Mouse (Mus musculus) urinary bladder, postnatal 36 days (tissue): ENCODE data around the gene Stk35.

Experiments
- DNase-seq, 2 experiments: peaks; one replicate each; pipeline ENCODE4 v3.0.0; 2022; ENCODE audit warnings: low spot score in 2 of 2, mixed read lengths in 1 of 2

The Stk35 gene

DNA sequence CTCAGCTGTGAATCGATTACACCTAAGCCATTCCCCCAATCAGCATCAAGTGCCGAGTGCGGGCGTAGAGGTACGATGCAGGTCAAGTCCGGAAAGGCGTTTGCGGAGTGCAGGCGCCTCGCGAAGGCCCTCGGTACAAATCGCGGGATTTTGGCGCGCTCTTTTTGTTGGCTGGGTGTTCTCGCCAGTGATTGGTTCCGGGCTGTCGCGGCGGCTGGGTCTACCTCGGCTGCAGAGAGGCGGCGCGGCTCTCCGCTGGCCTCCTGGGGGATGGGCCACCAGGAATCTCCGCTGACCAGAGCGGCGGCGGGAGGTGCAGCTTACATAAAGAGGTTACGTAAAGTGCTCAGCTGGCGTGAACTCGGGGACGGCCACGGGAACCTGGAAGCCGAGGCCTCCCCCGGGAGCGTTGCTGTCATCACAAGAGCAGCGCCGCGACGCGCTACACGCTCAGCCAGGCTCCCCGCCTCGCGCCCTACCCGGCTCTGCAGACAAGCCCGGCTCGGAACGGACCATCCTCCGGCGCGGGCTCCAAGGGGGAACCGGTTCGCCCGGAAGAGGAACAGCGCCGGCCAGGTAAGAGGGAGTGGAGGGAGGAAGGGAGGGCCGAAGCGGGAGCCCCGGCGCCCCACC is at the start of gene Stk35:
Gene Stk35, plus strand, starts transcription at position 247 of the 633 bp plus-strand sequence.
- DNase-seq, result peak; percentile 71 to 90

DNA sequence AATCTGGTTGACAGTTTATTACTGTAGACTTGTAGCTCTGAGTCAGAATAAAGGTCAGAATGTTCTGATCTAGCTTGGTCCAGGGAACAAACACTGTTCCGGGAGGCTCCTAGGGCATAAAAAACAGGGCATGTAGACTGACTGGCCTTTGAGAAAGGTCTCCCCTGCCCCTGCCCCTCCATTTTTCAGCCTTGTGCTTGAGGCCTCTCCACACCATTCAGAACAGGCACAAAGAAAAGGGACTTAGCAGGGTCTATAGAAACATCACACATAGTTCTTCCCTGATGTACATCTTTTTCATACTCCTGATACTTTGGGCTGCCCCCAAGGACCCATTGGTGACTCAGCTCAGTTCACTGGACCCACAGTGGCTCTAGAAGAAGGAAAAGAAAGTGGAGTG is 18.3 kb upstream of the Stk35 start:
- no peak for DNase-seq

DNA sequence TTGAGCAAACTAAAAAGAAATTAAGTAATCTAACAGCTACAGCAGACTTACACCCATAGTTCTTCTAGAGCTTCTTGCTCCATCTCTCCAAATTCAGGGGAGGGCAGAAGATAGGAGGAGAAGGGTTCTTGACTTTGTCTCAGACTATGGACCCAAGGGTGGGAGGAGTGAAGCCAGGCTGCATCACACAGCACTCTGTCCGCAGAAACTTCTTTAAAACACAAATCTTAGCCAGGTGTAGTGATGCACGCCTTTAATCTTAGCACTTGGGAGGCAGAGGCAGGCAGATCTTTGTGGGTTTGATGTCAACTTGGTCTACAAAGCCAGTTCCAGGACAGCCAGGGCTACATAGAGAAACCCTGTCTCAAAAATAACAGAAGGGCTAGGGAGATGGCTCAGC is 3.8 kb upstream of the Stk35 start:
- DNase-seq, result no peak

DNA sequence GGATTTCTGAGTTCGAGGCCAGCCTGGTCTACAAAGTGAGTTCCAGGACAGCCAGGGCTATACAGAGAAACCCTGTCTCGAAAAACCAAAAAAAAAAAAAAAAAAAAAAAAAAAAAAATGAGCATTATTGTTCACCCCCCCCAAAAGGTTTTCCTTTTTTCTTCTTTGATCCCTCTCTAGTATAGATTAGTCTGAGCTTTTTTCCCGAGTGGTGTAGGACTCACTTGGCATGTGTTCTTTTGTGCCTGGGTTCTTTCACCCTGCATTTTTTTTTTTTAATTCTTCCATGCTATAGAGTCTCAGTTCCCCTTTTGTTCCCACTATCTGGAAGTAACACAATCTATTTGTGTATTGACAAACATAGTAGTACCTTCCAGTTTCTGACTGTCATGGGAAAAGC is 2.6 kb upstream of the Stk35 start:
- DNase-seq, result no peak

DNA sequence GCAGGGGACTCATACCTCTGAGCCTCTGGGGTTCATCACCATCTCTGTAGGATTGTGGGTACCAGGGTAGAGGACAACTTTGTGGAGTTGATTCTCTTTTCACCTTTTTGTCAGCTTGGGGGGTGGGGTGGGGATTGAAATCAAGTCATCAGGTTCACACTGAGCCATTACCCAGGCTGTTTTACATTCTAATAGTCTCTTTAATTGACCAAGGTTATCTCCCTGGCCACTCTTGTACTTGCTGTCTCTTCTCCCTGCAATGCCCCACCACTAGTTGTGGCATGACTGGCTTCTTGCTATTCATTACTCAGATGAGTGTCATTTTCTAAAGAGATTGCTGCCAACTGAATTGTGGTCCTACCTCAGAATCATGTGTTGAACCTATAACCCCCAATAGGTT is 1.9 kb upstream of the Stk35 start:
- DNase-seq, result no peak

DNA sequence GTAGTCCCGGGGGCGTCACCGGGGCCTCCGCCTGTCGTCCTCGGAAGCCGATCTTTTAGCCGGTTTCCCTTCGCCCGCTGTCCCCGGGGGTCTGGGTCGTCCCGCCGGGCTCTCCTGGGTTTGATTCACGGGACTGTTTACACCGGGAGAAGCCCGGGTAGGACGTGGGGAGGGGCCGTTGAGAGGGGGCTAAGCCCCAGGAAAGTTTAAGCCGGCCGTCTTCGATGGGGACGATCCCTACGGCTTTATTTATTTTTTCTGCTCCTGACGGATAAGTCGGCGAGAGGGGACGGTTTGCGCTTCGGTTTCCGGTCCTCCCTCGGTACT is 550 bp downstream of the Stk35 start:
- no peak for DNase-seq

DNA sequence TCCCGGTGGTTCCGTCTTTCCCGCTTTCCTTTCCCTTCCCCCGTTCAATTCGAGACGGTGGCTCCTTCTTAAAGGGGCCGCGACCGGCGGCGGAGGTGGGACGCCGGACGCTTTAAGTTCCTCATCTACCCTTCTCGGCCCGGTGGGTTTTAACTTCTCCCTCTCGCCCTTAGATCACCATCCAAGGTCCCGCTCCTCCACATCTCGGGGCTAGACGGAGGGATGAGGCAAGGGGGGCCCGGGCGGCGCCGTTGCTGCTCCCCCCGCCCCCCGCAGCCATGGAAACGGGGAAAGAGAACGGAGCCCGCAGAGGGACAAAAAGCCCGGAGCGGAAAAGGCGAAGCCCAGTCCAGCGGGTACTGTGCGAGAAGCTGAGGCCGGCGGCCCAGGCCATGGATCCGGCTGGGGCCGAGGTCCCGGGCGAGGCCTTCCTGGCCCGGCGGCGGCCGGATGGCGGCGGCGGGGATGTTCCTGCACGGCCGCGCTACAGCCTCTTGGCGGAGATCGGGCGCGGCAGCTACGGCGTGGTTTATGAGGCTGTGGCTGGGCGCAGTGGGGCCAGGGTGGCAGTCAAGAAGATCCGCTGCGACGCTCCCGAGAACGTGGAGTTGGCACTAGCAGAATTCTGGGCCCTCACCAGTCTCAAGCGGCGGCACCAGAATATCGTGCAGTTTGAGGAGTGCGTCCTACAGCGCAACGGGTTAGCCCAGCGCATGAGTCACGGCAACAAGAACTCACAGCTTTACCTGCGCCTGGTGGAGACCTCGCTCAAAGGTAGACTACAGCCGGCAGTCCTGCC is 1.1 kb downstream of the Stk35 start:
- peak; percentile 90 to 91 for DNase-seq

DNA sequence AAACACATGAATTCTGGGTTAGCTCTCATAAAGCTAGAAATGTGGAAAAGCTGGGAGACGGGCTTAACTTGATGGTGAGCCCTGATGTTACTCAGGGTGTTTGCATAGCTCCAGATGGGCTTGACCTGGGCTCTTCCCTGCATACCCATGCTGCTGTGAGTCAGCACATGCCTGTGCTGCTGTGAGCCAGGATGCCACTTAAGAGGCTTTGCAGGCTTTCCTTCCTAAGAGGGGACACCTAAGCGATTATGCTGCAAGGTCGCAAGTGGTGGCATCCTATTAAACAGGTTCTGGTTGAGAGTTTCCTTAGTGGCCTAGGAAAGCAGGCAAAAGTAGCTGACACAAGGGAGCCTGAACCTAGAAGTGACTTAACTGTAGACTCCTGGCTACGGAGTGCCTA is 5.2 kb downstream of the Stk35 start:
- DNase-seq, result no peak

DNA sequence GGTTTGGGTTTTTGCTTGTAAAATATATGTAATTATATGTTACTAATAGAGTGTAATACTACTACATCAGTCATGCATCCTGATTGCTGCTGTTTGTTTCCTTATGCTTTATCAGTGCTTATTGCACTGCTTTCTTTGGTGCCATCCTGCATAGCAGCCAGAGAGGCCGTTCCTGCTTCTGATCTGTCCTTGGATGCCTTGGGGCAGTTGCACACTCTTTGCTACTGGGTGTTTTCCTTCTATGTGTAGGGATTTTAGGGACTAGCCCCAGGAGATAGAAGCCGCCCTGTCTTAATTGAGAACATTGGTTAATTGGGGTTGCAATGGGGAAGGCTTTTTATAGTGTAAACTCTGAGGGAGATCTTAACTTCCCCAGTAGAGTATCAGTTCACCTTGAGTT is 6.2 kb downstream of the Stk35 start:
- no peak for DNase-seq

DNA sequence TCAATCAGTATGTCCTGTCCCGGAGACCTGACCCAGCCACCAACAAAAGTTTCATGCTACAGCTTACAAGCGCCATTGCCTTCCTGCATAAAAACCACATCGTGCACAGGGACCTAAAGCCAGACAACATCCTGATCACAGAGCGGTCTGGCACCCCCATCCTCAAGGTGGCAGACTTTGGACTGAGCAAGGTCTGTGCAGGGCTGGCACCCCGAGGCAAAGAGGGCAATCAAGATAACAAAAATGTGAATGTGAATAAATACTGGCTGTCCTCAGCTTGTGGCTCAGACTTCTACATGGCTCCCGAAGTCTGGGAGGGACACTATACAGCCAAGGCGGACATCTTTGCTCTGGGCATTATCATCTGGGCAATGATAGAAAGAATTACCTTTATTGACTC is 10.2 kb downstream of the Stk35 start:
- DNase-seq, result no peak

DNA sequence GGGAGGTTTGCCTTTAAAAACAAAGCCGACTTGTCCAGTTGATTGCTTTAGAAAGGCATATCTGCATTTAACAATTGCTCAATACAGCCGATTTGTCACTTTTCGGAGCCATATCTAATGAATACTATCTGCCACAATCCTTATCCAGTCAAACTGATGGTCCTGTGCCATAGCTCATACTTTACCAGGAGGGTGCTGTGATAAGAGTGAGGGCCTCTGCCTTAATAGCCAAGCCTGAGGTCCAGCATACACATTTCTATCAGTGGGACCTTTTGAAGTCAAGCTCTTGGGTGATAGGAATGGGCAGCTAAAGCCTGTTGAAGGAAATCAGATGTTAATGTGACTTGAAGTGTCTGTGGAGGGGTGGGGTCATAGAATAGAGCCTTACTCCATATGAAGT is 13.7 kb downstream of the Stk35 start:
- DNase-seq, result no peak

DNA sequence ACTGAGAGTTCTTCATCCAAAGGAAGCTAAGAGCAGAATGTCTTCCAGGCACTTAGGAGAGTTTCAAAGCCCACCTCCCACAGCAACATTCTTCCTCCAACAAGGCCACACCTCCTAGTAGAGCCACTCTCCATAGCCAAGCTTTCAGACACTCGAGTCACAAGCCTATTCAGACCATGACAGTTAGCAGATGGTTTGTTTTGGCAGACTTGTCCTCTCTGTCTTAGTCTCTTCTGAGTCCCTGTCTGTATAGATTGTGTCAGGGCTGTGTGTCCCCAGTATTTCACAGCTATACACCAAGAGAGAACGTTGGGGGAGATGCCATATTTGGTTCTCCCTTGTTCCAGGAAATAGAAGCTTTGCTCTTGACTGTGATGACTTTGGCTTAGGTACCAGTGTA is 14.8 kb downstream of the Stk35 start:
- no peak for DNase-seq

DNA sequence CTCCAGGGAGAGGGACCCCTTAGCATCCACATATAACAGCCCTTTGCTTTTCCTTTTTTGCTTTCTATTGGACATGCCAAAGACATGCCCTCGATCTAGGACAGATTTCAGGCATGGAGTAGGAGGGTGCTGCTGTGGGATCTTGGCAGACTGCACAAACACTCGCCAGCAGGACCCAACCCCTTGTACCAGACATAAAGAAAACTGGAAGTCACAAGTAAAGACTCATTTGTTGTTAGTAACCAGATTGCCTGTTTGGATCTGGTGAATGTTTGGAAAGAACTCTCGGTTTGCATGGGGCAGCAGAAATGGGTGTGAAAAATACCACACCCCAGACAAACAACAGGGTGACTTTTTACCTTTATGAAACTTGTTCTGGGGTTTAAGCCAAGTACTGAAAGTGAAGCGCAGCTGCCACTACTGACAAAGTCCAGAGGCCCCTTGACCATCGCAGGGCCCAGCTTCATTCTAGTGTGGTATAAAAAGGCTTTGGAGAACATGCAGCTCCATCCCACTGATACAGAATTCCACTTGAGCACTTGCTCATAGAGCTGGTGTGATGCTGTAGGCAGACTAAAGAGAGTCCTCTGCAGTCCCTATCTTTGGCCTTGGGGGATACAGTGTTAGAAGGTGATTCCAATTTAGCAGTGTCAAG is 17.4 kb downstream of the Stk35 start:
- DNase-seq, result no peak

DNA sequence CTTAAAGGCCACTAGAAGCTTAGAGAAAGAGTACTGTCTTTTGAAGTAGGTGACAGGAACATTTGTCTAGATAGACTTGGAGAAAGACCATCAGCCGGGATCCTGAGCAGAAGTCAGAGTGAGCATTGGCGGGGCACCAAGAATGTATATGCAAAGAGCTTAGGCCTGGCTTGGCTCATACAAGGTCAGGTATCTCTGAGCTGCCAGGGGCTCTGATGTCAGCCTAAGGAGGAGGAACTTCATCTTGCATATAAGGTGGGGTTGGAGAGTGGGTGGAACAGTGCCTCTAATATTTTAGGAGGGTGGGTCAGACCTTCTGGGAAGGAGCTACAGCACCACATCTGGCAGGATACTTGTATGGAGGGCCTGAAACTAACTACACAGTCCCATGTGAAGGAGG is 18.6 kb downstream of the Stk35 start:
- DNase-seq, result no peak

DNA sequence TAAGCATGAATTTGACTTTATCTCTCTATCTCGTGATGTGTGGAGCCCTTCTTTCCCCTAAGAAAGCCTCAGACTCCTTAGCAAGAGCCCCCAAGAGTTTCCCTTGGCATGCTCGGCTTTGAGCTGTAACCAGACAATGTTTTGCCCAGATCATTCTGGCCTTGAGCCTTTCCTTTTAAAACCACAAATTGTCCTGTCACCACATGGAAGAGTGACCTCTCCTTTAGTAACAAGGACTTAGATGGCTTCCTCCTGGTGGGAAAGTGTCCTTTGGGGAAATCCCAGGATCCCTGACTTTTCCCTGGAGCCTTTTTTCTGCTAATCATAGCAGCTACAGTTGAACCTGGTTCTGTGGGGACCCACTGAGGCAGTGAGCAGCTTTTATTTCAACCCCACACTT is 19.2 kb downstream of the Stk35 start:
- DNase-seq, result no peak

DNA sequence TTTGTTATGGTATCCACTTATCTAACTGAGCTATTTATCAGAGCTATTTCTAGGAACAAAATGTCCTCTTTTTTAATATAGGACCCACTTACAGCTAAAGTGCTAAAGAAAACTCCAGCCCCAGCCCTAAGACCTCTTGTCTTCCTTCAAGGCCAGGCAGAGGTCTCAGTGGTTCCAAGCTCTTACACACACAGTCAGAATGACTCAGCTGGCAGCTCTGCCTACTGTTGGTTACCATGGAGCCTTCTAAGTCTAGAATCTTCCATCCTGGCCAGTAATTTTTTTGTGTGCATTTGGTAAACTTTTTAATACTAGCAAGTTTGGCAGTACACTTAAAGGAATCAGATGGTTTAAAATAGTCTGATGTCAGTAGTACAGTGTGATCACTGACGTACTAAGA is 19.6 kb downstream of the Stk35 start:
- no peak for DNase-seq

DNA sequence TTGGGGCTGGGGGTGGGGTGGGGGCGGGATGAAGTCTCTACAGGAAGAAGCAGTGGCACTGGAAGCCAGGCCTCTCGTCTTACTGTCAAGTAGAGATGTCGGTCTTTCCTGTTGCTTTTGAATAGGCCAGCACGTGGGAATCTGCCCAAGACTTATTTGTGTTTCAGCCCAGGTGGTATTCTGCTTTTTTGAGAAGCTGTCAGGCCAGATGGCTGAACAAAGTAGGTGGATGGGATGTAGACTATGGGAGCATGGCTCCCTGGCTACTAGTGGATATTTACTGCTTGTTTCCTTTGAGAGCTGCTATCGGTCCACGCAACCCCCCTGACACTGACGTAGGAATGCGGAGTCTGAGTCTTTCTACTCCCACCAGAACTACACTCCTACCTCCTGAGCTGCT is 20.7 kb downstream of the Stk35 start:
- DNase-seq, result no peak

DNA sequence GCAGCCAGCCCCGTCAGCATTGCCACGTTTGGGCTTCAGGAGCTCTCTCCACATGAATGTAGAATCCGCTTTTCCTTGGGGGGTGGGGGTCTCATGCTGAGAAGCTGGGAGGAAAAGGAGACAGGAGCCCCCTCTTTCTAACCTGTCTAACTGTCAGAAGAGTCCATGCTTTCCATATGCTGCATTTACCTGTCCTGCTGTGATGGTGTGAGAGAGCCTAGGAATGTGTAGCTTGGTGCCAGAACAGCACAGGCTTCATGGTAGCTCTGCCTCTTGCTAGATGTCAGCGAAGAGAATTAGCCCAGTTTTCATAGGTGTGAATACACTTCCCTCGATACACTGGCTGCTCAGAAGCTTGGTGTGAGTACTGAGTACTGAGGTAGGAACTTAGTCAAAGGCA is 21.3 kb downstream of the Stk35 start:
- no peak for DNase-seq

DNA sequence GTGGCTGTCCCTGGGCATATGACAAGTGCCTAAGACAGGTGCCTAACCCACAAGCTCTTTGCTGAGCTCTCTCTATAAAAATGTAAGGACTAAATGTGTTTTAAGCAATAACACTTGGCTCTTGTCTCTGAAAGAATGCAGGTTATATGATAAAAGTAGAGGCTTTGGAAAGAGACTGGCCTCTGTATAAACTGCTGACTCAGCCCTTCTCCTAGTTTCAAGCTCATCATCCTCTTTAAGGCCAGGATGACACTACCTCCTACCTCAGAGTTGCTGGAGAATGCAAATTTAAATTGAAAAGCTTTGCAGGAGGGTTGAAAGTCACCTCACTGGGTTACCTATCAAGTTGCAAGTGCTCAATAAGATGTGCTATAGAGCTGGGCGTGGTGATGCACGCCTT is 23.0 kb downstream of the Stk35 start:
- no peak for DNase-seq

DNA sequence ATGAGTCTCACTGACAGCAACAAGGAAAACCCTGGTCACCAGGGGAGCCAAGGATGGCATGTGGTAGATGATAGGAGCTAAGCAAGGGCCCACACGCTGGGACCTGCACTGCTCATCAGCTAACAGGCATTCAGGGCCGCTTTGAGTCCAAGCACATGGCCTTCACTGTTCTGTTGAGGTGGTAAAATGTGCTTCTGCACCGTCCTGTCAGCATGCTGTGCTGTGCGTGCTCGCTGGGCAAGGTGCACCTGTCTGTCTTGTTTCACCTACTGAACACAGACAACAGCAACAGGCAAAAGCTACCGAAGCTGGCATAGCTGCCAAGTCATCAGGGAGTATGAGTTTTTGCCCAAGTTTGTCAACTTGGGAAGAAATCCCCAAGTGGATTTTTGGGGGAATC is 23.9 kb downstream of the Stk35 start:
- DNase-seq, result no peak

DNA sequence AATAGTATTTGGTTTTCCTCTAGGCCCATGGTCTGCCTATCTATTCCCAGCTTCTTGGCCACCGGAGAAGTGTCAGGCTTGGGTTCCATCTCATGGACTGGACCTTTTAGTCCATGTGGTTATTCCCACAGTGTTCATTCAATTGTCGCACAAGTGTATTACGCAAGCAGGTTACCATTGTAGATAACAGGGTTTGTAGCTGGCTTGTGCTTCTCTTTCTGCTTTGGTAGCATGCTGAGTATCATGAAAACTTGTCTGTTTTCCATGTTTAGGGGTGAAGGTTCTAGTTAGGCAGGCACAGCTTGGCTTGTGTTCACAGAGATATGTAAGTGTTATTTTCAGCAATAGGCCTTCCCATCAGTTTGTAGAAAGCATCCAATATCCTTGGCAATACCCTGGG is 25.8 kb downstream of the Stk35 start:
- no peak for DNase-seq

DNA sequence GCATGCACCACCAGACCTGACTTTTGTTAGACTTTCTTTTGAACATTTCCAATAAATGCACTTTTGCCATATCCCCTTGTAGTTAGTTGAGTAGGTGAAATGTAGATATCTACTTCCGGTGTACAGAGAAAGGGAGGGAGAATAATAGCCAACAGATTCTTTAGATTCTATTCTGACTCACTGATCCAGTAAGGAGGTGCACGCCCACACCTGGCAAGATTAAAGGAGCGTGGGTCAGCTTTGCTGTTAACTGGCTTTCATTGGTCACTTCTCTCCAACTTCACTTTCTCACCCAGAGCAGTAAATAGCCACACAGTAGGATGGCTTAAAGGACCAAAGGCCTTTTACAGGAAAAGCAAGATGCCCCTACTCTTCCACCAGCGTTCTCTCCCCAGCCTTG is 32.7 kb downstream of the Stk35 start:
- no peak for DNase-seq

DNA sequence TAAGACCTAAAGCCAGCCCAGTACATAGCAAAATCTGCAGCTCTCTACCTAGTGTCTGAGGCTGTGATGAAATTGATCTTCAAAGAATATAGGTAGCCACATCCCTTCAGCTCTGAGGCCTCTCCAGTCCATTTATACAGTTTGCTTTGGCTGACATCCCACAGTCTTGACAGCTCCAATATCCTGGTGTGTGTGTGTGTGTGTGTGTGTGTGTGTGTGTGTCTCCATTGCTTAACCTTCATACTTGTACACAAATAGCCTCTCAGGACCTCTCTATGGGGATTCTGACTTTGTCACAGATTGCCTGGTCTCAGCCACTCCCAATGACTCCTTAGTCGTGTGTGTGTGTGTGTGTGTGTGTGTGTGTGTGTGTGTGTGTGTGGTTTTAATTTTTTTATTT is 33.9 kb downstream of the Stk35 start:
- DNase-seq, result no peak
